Mouse (Mus musculus) MEL (cell line): ENCODE data around the gene Higd1a.

ENCODE experiments used
- BHLHE40 ChIP-seq: IDR thresholded peaks from 2 replicates; pipeline ENCODE4 v1.6.1; 2012; ENCODE audit warnings: low read depth, mild to moderate bottlenecking, inconsistent platforms, low read length, improper control_type of control experiment, borderline replicate concordance
- CTCF ChIP-seq, 3 experiments: IDR thresholded peaks in 2 of 3; conservative IDR thresholded peaks in 1 of 3; 2 replicates each; pipeline ENCODE4 v1.5.1; 2011 to 2012; ENCODE audit warnings: low read length in 3 of 3, low read depth in 2 of 3, mild to moderate bottlenecking in 2 of 3, improper control_type of control experiment in 1 of 3, inconsistent platforms in 1 of 3, mixed read lengths in 1 of 3, moderate library complexity in 1 of 3; ENCODE audit not compliant: control insufficient read depth in 1 of 3, insufficient read depth in 1 of 3, poor library complexity in 1 of 3, severe bottlenecking in 1 of 3
- MXI1 ChIP-seq: IDR thresholded peaks from 2 replicates; pipeline ENCODE4 v1.6.1; 2011; ENCODE audit warnings: mild to moderate bottlenecking, low read depth, low read length, improper control_type of control experiment
- POLR2A ChIP-seq, 2 experiments: IDR thresholded peaks; 2 replicates each; pipeline ENCODE4 v1.6.1; 2011 to 2012; ENCODE audit warnings: low read length in 2 of 2, mild to moderate bottlenecking in 2 of 2, control low read depth in 1 of 2, improper control_type of control experiment in 1 of 2, low read depth in 1 of 2, moderate library complexity in 1 of 2; ENCODE audit not compliant: control insufficient read depth in 1 of 2, insufficient read depth in 1 of 2, poor library complexity in 1 of 2

DNA sequence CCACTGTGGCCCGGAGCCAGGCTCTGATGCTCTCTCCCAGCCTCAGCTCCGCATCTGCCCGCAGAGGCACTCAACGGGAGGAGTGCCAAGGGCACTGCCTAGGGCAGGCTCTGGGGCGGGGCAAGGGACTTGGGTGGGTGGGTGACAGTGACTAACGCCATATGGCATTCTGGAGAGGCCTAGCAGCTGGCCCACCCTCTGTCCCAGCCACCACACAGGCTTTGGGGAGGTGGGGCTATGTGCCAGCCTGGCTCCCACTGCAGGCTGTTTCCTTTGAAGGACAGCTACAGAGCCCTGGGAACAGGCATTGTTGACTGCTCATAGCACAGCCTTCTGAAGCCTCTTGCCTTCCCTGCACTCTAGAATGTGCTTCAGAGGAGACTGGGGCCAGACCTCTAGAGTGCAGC is 35.6 kb downstream of the Higd1a start:
- TF ChIP-seq POLR2A (IDR thresholded peaks at IDR 0.05; ENCODE audit: control insufficient read depth in 1 of 2, insufficient read depth in 1 of 2, low read depth in 1 of 2, low read length in 2 of 2, poor library complexity in 1 of 2) (no peak), CTCF (IDR thresholded peaks at IDR 0.05 in 2 of 3, conservative IDR thresholded peaks at IDR 0.05 in 1 of 3; ENCODE audit: control insufficient read depth in 1 of 3, insufficient read depth in 1 of 3, low read depth in 2 of 3, low read length in 3 of 3, poor library complexity in 1 of 3, severe bottlenecking in 1 of 3) (no peak), BHLHE40 (no peak), MXI1 (no peak)
